Comparison of ENCODE assay signal across 21 mouse cellular contexts in the genomic region with DNA sequence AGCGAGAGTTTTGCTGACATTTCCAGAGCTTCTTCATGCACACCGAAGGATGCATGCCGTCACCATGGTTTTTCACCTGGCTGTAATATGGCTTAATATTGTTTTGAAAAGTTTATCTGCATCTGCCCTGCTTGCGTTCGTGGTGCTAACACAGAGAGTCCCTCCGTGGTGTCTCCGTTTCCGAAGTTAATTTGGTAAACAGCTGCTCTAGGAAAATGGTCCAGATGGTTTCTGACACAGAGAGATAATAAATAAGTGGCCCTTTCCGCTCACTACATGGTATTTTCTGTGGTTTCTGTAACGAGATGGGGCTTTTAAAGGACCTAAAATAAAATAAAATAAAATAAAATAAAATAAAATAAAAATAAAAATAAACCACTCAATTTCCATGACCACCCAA.
A peak's percentile ranks its signal among the peaks of the same experiment; 100 is the strongest.
DNase-seq lines count a peak whose midpoint lies in the region; ATAC-seq and TF ChIP-seq lines count a peak whose summit lies in the region.
"Had no signal": no experiment of that assay in that cellular context is flagged by ENCODE, and none has a peak within 500 bp of the region (broad histone marks: within the 10 kb centered on the region; RNA-seq: fewer than 3 reads in every experiment).

No protein-coding gene starts in this region.

- H3K27ac ChIP-seq in forebrain, embryonic 15.5 days (replicated peaks): no peak overlapping the region
- no peak overlapping the region for H3K27ac ChIP-seq in forebrain, embryonic 12.5 days
- H3K27ac ChIP-seq in liver, embryonic 11.5 days (ENCODE audit: low read depth, low read length): no peak overlapping the region
- no peak overlapping the region for H3K27ac ChIP-seq in liver, postnatal 0 days (ENCODE audit: low read depth)
- H3K27ac ChIP-seq: heart, adult 2 months; heart, embryonic 15.5 days; hindbrain, embryonic 14.5 days; intestine, embryonic 15.5 days had no signal

- no peak for ATAC-seq in forebrain, embryonic 15.5 days (replicated peaks)
- no peak for ATAC-seq in forebrain, embryonic 12.5 days (ENCODE audit: low FRiP score)
- ATAC-seq in liver, embryonic 11.5 days (replicated peaks; ENCODE audit: low FRiP score): 0 out of 2 replicates have a peak, but pooled peaks have one; percentile 38
- no peak for ATAC-seq in liver, postnatal 0 days
- ATAC-seq in G1E (ENCODE audit: extremely low read depth, insufficient number of reproducible peaks, low FRiP score, poor library complexity, severe bottlenecking): peak; percentile 65
- ATAC-seq in common myeloid progenitor, adult 5-6 weeks (replicated peaks; ENCODE audit: low read depth, poor library complexity, severe bottlenecking): peak; percentile 53
- no peak for ATAC-seq in cerebellum, adult (ENCODE audit: insufficient number of reproducible peaks, low FRiP score, low TSS enrichment)
- ATAC-seq: intestine, embryonic 15.5 days had no signal

- no peak overlapping the region for H3K9ac ChIP-seq in forebrain, embryonic 15.5 days (replicated peaks)
- H3K9ac ChIP-seq in forebrain, embryonic 12.5 days: no peak overlapping the region
- H3K9ac ChIP-seq in liver, embryonic 11.5 days (ENCODE audit: low read depth, low read length): no peak overlapping the region
- no peak overlapping the region for H3K9ac ChIP-seq in liver, postnatal 0 days (replicated peaks)
- H3K9ac ChIP-seq: heart, embryonic 15.5 days; hindbrain, embryonic 14.5 days; intestine, embryonic 15.5 days had no signal

- 0 out of 2 replicates have a peak overlapping the region, but pooled peaks have one; percentile 4 for H3K4me2 ChIP-seq in forebrain, embryonic 15.5 days (replicated peaks)
- no peak overlapping the region for H3K4me2 ChIP-seq in forebrain, embryonic 12.5 days
- H3K4me2 ChIP-seq in liver, embryonic 11.5 days: peak overlapping the region; percentile 28; the same call in 1 of the 2 replicates
- no peak overlapping the region for H3K4me2 ChIP-seq in liver, postnatal 0 days (ENCODE audit: low read depth, low read length)

- WGBS in forebrain, embryonic 15.5 days: 55% methylated on average over 10 of the region's 10 CpGs
- WGBS in forebrain, embryonic 12.5 days: 74% methylated on average over 10 of the region's 10 CpGs
- WGBS in liver, embryonic 11.5 days: 44% methylated on average over 10 of the region's 10 CpGs
- WGBS in liver, postnatal 0 days (ENCODE audit: insufficient replicate concordance): 60% methylated on average over 10 of the region's 10 CpGs

- no peaks in the 10 kb centered on the region for H3K36me3 ChIP-seq in forebrain, embryonic 15.5 days
- no peaks in the 10 kb centered on the region for H3K36me3 ChIP-seq in forebrain, embryonic 12.5 days (replicated peaks)
- H3K36me3 ChIP-seq in liver, embryonic 11.5 days (ENCODE audit: control insufficient read depth, insufficient read depth, low read length): no peaks in the 10 kb centered on the region
- no peaks in the 10 kb centered on the region for H3K36me3 ChIP-seq in liver, postnatal 0 days (replicated peaks; ENCODE audit: insufficient read depth, low read length)
- H3K36me3 ChIP-seq in G1E (replicated peaks): no peaks in the 10 kb centered on the region
- H3K36me3 ChIP-seq: heart, embryonic 15.5 days; hindbrain, embryonic 10.5 days; intestine, embryonic 15.5 days had no signal

- no peak for TF ChIP-seq EP300 in liver, postnatal 0 days (IDR thresholded peaks at IDR 0.05; ENCODE audit: low read depth)

- DNase-seq in liver, embryonic 11.5 days (ENCODE audit: low spot score): no peak
- no peak for DNase-seq in liver, postnatal 0 days
- no peak for DNase-seq in G1E (ENCODE audit: low spot score)
- no peak for DNase-seq in frontal cortex, adult 2 months (ENCODE audit: extremely low spot score in 1 of 2, low spot score in 1 of 2)
- DNase-seq: adrenal gland, adult 2 months; adrenal gland, postnatal 25 days; cerebellum, adult 11-12 months; cerebellum, adult 9-10 months; cerebellum, postnatal 25 days; gastrocnemius, postnatal 14 days; heart, adult 2 months; kidney, adult 18-20 months had no signal

- H3K4me1 ChIP-seq in forebrain, embryonic 15.5 days: peaks cover 30% of the 10 kb centered on the region
- peaks cover 27% of the 10 kb centered on the region for H3K4me1 ChIP-seq in forebrain, embryonic 12.5 days
- peaks cover 8% of the 10 kb centered on the region for H3K4me1 ChIP-seq in liver, embryonic 11.5 days (replicated peaks; ENCODE audit: control insufficient read depth, insufficient read depth, low read length)
- H3K4me1 ChIP-seq in liver, postnatal 0 days (ENCODE audit: insufficient read depth): no peaks in the 10 kb centered on the region
- H3K4me1 ChIP-seq in G1E (ENCODE audit: insufficient read depth, low read depth, low read length): peaks cover 35% of the 10 kb centered on the region

- H3K9me3 ChIP-seq in forebrain, embryonic 15.5 days: no peaks in the 10 kb centered on the region
- no peaks in the 10 kb centered on the region for H3K9me3 ChIP-seq in forebrain, embryonic 12.5 days
- H3K9me3 ChIP-seq in liver, embryonic 11.5 days (ENCODE audit: control insufficient read depth, low read length): no peaks in the 10 kb centered on the region
- no peaks in the 10 kb centered on the region for H3K9me3 ChIP-seq in liver, postnatal 0 days (ENCODE audit: low read length)
- no peaks in the 10 kb centered on the region for H3K9me3 ChIP-seq in G1E (replicated peaks)
- H3K9me3 ChIP-seq: heart, embryonic 15.5 days; hindbrain, embryonic 10.5 days; intestine, embryonic 15.5 days had no signal

- no peak overlapping the region for H3K4me3 ChIP-seq in forebrain, embryonic 15.5 days
- no peak overlapping the region for H3K4me3 ChIP-seq in forebrain, embryonic 12.5 days (replicated peaks)
- no peak overlapping the region for H3K4me3 ChIP-seq in liver, embryonic 11.5 days (ENCODE audit: low read depth, low read length)
- H3K4me3 ChIP-seq in liver, postnatal 0 days (ENCODE audit: low read depth, low read length): no peak overlapping the region
- no peak overlapping the region for H3K4me3 ChIP-seq in G1E (ENCODE audit: low read depth, low read length)
- H3K4me3 ChIP-seq: heart, adult 2 months had no signal

- no peak for TF ChIP-seq CTCF in liver, postnatal 0 days (IDR thresholded peaks at IDR 0.05; ENCODE audit: low read depth)
- no peak for TF ChIP-seq CTCF in G1E (IDR thresholded peaks at IDR 0.05; ENCODE audit: low read depth, low read length)

- H3K27me3 ChIP-seq in forebrain, embryonic 15.5 days: no peaks in the 10 kb centered on the region
- peaks cover 3% of the 10 kb centered on the region; the same call in 1 of the 2 replicates for H3K27me3 ChIP-seq in forebrain, embryonic 12.5 days
- no peaks in the 10 kb centered on the region for H3K27me3 ChIP-seq in liver, embryonic 11.5 days (replicated peaks; ENCODE audit: control insufficient read depth, insufficient read depth, low read length)
- no peaks in the 10 kb centered on the region for H3K27me3 ChIP-seq in liver, postnatal 0 days (ENCODE audit: insufficient read depth, low read length)
- no peaks in the 10 kb centered on the region for H3K27me3 ChIP-seq in G1E (ENCODE audit: insufficient read depth, low read length)
- H3K27me3 ChIP-seq: CH12.LX; heart, embryonic 15.5 days; intestine, embryonic 15.5 days had no signal

Comparison
In these comparisons a context has a peak if more than half of its experiments do, and no peak if none do; other contexts are left out.
1. ATAC-seq: peak in liver, embryonic 11.5 days (single experiment), G1E (single experiment) and common myeloid progenitor, adult 5-6 weeks (single experiment); none in forebrain, embryonic 15.5 days (single experiment), forebrain, embryonic 12.5 days (single experiment), liver, postnatal 0 days (single experiment) and cerebellum, adult (single experiment).
2. H3K4me2 ChIP-seq: peak in forebrain, embryonic 15.5 days (single experiment) and liver, embryonic 11.5 days (single experiment); none in forebrain, embryonic 12.5 days (single experiment) and liver, postnatal 0 days (single experiment).